Mouse (Mus musculus): Measurements from ENCODE around the gene Opalin.

Gene Opalin

DNA sequence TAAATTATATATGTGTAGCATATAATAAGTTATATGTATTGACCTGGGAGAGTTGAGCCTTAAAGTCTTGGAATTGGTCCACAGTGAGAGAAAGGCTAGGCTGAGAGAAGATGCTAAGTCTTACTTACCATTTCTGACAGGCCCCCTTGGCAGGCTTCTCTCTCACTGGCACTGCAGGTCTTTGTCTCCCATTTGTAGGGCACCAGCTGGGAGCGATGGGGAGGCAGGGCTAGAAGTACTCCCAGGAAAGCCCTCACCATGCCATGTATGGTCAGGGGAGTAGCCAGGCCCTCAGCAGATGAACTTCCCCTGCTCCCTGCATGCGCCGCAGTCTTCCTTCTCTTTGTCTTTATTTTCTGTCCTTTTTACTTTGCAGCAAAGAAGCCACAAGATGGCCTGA is at the start of gene Opalin:
Gene Opalin, minus strand, starts transcription at position 208 of the 400 bp plus-strand sequence.
- peak; percentile 20 for DNase-seq (ENCODE audit: inconsistent ontology term)

DNA sequence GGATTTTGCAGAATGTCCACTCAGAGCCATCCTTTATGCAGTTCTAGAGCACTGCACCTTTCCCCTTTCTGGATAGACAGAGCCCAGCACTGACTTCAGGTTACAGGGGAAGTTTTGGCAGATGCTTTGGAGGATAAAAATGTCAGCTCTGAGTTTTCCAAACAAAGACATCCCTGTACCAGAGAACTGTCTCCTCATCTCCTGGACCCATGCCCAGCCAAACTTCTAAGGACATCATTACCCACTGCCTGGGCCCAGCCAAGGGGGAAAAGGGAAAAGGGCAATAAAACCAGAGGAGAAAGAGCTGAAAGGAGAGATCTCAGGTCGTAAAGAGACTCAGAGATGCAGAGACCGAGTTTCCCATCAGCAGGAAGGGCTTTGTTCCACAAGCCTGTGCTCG is 46.1 kb upstream of the Opalin start:
- peak; percentile 48 for DNase-seq (ENCODE audit: inconsistent ontology term)

- DNase-seq (ENCODE audit: inconsistent ontology term): no peak
Measured at GRCm38 (mm10) chr19:41119924-41120323, 43.0 kb upstream of the Opalin start.

DNA sequence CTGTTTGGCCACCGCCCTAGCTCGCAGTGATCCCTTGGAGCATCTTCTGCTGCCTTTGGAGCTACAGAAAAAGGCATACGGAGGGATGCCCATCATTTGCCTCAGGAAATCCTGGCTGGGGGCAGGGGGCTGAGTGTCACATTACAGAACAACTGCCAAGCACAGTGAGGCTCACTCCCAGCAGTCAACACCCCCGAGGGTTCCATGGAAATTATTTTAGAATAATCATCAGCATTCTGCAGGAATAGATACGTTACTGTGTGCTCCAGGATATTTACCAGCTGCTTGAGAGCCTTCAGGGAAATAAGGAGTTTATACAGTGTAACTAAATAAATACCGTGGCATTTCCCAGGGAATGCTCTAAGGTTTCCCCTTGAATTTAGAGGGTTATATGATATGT is 41.4 kb upstream of the Opalin start:
- no peak for DNase-seq (ENCODE audit: inconsistent ontology term)

DNA sequence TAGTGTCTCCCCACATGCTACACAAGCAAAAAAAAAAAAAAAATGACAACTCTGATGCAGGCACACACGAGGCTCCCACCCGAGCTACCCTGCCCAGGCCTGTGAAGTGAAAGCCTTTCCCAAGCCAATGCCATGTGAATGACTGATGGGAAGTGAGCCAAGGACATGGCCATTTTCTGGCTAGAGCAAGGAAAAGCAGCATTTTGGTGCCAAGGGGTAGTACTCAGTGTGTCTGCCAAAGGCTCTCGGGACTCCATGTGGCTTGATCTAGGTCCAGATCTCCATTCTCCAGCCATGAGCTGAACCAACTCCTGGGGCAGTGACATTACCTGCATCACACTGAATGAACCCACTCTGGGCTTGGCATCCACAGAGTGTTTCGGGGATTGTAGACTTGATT is 40.4 kb upstream of the Opalin start:
- DNase-seq (ENCODE audit: inconsistent ontology term): peak; percentile 24

DNA sequence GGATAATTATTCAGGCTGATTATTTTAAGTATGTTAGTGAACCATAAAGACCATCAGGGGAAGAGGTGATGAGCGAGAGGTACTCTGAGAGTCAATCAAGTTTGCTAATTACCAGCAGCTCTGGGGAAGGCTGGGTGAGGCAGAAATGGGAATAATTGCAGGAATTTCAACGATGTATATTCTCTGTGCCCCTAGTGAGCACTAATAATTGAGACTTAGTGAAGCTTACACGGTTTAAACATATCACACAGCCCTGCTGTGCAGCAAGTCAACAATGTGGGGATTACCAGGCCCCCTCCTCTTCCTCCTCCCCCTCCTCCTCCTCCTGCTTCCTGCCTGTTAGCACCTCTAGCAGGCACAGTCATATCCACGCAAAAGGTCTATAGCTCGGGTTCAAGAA is 37.7 kb upstream of the Opalin start:
- DNase-seq (ENCODE audit: inconsistent ontology term): peak; percentile 63

GRCm38 (mm10) chr19:41113911-41114531 is 37.1 kb upstream of the Opalin start:
- no peak for DNase-seq (ENCODE audit: inconsistent ontology term)

GRCm38 (mm10) chr19:41112609-41113008 is 35.7 kb upstream of the Opalin start:
- DNase-seq (ENCODE audit: inconsistent ontology term): no peak

GRCm38 (mm10) chr19:41109991-41110390 is 33.1 kb upstream of the Opalin start:
- DNase-seq (ENCODE audit: inconsistent ontology term): peak; percentile 54

DNA sequence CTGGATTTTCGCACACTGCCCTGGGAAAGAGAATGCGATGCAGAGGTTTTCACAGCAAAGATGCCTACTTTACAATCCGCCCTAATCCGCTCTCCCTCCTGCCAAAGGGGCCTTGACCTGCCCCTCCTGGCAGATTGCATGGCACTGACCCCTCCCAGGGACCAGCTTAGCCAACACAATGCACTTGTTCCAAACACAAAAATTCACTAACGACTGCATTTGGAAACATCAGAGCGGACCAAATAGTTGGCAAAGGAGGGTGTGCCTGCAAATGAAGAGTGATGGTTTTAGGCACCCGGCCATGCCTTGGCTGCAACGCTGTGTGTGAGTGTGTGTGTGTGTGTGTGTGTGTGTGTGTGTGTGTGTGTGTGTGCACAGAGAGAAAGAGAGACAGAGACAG is 32.6 kb upstream of the Opalin start:
- DNase-seq (ENCODE audit: inconsistent ontology term): peak; percentile 93

DNA sequence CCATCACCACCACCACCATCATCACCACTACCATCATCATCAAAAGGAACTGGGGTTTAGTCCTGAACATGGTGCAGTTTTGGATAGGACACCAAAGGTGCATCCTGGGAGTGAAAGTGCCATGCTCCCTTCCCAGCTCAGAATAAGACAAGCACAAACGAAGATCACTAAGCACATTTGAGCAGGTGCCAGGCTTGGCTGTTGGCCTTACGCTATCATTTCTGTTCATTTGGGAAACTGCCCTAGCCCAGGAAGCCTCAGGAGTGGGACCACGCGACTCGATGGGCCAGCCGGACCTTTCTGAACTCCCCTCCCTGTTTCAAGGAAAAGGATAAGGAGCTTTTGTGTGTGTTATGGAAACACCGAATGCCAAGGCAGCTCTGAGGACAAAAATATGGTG is 31.8 kb upstream of the Opalin start:
- DNase-seq (ENCODE audit: inconsistent ontology term): peak; percentile 27

DNA sequence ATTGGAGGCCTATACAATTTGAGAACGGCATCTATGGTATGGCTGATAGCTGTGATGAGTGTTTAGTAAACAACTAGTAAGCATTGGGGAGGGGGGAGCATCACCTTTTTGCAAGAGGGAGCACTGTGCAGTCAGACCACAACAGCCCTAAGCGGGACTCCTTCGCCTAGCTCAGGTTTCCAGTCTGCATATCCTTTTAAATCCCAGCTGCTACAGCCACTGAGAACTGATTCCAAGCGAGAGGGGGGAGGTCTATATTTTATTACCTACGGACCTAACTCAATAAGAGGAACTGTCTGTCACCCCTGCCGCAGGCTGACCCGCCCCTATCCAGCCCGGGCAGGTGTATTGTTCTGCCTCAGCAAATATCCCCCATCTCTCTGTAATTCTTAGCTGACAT is 30.6 kb upstream of the Opalin start:
- DNase-seq (ENCODE audit: inconsistent ontology term): no peak

GRCm38 (mm10) chr19:41104922-41105321 is 28.0 kb upstream of the Opalin start:
- peak; percentile 40 for DNase-seq (ENCODE audit: inconsistent ontology term)

DNA sequence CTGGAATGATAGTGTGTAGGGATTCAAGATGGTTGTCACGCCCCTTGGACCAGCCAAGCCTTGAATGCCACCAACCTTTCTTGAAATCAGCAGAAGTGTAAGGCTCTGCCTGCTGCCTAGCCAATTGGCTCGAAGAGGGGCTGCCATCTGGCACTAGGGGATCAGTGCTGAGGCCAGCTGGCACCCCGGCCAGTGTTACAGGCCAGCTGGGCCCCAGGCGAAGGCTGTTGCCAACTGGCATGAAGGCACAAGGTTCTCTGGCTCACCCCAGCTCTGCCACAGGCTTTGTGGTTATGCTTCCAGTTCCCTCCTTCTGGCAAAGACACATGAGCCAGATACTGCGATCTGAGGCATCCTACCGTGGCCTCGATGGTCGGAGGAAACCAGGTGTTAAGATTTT is 24.5 kb upstream of the Opalin start:
- peak; percentile 94 for DNase-seq (ENCODE audit: inconsistent ontology term)

DNA sequence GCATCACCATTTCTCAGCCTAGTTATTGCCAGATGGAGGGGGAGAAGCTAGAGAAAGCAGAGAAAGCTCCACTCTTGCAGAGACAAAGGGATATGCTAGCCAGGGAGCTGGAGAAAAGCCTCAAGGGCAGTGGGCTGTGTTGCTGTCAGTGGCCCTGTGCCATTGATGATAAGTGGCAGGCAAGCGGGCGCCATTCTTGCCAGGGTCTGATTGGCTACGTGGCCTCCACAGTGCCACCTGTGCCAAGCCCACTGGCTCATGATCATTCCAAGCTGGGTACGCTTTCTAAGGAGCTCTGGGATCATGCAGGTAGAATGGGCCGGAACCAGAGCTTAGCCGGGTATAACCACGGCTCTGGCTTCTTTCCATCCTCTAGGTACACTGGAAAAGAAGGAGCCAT is 23.9 kb upstream of the Opalin start:
- peak; percentile 47 for DNase-seq (ENCODE audit: inconsistent ontology term)

DNA sequence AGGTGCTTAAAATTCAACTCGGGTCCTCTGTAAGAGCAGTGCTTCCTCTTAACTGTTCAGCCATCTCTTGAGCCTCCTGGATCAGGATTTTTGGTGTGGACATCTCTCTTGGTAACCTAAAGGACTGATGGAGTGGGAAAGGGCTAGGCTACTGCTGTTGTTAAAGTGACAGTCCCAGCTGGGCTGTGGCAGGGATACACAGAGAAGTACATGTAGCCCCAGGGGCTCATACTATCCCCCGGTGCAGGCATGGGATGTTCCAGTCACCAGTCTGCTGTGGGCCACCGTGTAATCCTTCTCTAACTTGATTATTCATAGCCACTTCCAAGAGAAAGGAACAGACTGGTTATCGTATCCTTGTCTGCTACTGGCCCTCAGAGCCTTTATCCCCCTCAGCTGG is 20.1 kb upstream of the Opalin start:
- no peak for DNase-seq (ENCODE audit: inconsistent ontology term)

DNA sequence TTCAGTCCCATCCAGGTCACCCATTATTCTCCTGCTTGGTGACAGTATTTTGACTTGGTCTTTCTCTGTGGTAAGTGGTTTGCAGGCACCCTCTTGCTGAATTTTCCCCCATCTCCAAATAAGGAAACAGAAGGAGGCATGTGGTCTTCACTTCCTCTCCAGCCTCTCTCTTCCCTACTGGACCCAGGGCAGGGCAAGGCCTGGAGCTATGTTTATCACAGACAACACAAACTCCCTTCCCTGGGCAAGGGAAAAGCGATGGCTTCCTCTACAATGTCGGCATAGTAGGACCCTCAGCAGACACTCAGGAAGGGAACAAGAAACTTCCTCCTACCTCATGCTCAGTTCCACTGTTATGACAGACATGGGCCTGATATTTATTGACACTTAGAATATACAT is 15.0 kb upstream of the Opalin start:
- no peak for DNase-seq (ENCODE audit: inconsistent ontology term)

- DNase-seq (ENCODE audit: inconsistent ontology term): peak; percentile 34
Measured at GRCm38 (mm10) chr19:41089833-41090232, 12.9 kb upstream of the Opalin start.

DNA sequence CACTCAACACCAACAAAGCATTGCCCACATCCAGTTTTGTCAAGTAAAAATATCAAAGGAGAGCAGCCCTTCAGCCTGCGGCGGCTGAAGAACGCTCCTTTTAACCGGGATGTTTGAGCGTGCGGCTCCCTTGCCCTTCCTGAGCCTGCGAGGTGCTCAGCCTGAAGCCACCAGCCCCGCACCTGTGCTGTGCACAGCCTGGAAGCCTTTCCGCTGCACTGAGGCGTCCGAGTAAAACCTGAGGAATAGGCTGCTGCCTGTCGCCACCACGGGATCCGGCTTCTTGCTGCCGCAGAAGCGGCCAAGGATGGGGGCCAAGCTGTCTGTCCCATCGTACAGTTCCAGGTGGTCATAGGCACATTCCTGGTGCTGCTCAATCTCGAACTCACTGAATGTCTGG is 11.6 kb upstream of the Opalin start:
- no peak for DNase-seq (ENCODE audit: inconsistent ontology term)

- peak; percentile 14 for DNase-seq (ENCODE audit: inconsistent ontology term)
Measured at GRCm38 (mm10) chr19:41087901-41088300, 11.0 kb upstream of the Opalin start.

- DNase-seq (ENCODE audit: inconsistent ontology term): peak; percentile 40
Measured at GRCm38 (mm10) chr19:41086700-41087099, 9.8 kb upstream of the Opalin start.

- DNase-seq (ENCODE audit: inconsistent ontology term): no peak
Measured at GRCm38 (mm10) chr19:41086289-41086688, 9.4 kb upstream of the Opalin start.

- DNase-seq (ENCODE audit: inconsistent ontology term): no peak
Measured at GRCm38 (mm10) chr19:41083646-41084045, 6.7 kb upstream of the Opalin start.

DNA sequence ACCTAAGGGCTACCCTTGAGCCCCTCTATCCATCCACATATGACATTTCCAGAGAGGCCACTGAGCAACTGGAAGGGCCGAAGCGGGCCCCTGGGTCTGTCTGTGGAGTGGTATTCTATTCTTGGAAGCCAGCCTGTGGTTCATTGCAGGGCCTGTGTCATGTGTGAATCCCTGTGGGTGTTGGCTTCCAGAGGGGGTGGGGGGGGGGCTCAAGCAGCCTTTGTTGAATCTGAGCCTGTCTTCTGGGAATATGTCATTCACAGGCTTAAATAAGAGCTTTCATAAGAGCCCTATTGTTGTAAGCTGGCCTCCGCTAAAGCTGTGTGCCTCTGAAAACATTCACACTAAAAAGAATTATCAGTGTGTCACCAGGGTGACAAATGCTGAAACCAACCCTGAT is 4.7 kb upstream of the Opalin start:
- peak; percentile 85 for DNase-seq (ENCODE audit: inconsistent ontology term)
